Mouse (Mus musculus) ES-Bruce4 (cell line): ENCODE results near the gene Nup98.

ENCODE experiments used
- CTCF ChIP-seq: IDR thresholded peaks from one replicate; pipeline ENCODE4 v1.8.1; 2011; ENCODE audit warnings: low read depth, low read length
- POLR2A ChIP-seq: IDR thresholded peaks from one replicate; pipeline ENCODE4 v1.8.1; 2011; ENCODE audit warnings: low read length; ENCODE audit not compliant: insufficient read depth

GRCm38 (mm10) chr7:102242371-102242770, 32.4 kb upstream of the Nup98 start:
- TF ChIP-seq CTCF: no peak
- no peak for TF ChIP-seq POLR2A
